Mouse (Mus musculus) kidney, adult 9 months (tissue): ENCODE data around the gene Rab22a.
A peak's percentile ranks its signal among the peaks of the same experiment; 100 is the strongest.
"Not testable (repeated sequence)": the region's sequence is repeated elsewhere in the genome, so short reads cannot be mapped to it uniquely, and the experiment has no call there.

ENCODE experiments used
- DNase-seq: peaks from one replicate; pipeline ENCODE4 v3.0.0; 2022

Gene Rab22a

DNA sequence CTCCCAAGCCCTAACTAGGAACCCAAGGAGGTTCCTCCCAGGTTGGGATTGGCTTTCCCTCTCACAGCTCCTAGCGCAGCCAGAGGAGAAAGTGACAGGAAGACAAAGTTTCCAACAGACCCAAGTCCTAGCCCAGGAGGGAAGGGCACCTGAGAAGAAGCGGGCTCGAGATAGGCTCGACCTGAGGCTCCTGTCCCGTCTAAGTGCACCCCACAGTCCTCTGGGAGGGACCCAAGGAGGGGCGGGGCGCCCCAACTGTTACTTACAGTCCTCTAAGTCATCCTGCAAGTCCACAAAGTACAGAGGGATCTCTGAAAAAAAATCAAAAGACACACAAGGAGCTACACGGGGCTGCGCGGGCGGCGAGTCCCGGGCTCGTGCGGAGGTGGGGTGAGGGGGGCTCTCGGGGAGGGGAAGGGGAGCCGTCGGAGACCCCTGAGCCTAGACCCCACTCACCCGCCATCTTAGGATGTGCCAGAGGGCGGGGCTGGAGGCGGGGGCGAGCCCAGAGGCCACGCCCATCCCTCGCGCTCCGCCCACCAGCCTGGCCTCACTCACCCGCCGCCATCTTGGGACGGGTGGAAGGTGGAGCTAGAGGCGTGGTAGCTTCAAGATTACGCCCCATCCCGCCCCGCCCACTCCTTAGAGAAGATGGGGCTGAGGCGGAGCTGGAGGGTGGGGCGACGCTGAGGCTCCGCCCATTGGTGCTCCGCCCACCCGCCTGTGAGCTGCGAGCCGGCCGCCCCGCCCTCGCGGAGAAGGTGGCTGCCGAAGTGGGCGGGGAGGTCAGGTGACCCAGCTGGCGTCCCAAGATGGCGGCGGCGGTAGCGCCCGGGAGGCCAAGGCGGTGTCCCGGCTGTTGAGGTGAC, at the start of gene Rab22a:
Gene Rab22a (plus strand): TSS at position 704 of the 869 bp plus-strand sequence.
- peak; percentile 99 for DNase-seq

DNA sequence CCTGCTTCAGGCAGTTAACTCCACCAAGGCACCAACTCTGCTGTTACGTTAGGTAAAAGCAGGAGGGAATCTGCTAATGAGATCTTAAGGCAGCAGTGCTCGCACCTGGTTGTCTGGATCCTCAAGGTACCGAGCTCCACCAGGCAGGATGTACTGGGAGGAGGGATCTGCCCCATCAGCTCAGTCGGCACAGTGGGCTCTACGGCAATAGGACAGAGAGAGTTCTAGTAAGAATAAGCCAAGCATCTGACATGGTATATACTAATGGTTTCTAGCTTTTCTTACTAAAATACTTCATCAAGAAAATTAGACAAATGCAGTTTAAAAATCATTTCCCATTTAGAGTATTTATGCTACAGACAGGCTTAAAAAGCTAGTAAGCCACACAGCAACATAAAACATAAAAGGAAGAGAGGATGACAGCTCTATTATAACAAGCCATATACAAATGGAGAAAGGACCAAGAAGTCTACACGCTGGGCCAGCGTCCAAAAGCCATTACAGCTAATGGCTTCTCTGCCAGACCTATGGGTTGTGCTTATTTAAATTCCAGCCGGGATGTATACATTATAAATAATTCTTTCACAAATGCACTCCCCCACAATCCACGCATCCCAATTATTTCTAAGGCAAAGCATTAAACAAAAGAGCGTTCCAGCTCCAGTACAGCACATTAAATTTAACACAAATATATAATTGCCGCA, 44.0 kb upstream of the Rab22a start:
- no peak for DNase-seq

DNA sequence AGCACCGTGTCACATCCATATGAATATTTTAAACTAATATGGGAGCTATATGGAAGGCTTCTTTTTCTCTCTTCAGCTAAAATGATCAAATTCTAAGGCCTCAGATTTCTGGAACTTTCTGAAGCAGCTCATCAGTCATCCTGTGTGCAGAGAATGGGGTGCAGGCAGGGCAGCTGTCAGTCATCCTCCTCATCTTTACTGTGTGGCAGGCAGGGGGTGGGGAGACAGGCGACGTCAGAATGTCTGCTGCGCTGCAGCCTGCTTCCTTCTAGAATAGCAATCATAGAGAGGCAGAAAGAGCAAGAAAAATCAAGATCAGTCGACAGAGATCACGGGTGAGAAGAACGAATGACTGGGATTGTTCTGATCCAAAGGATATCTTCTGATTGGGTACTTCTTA, 43.4 kb upstream of the Rab22a start:
- no peak for DNase-seq

DNA sequence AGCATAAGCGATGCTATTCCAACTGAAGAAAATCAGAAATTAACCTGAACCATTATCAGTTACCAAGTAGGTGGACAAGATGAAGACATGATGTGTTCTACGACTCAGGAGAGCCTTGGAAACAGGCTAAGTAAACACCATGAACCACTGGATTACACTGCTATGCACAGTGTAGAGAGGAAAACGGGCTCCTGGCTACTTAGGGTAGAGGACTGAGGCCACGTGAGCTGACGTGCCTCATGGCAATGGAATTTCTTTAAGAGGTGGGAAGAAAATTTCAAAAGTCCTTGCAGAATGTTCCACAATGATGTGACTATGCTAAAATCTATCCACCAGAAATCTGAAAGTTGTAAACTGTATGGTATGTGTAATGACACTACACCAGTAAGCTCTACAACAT, 40.4 kb upstream of the Rab22a start:
- no peak for DNase-seq

DNA sequence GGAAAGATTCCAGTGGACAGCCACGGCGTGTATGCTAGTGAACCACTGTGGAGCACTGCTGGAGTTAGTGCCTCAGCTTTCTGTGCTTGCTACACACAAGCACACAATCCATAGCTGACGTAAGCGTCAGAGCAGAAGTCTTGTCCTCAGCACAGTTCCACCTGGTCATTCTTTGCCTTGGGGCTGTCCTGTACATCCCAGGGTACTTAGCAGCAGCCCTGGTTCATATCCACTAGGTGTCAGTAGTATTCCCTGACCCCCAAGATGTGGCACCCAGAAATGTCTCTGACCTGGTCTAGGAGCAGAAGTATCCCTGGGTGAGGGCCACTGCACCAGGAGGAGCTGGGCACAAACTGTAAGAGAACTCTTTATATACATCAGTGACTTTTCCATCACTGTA, 38.9 kb upstream of the Rab22a start:
- no peak for DNase-seq

DNA sequence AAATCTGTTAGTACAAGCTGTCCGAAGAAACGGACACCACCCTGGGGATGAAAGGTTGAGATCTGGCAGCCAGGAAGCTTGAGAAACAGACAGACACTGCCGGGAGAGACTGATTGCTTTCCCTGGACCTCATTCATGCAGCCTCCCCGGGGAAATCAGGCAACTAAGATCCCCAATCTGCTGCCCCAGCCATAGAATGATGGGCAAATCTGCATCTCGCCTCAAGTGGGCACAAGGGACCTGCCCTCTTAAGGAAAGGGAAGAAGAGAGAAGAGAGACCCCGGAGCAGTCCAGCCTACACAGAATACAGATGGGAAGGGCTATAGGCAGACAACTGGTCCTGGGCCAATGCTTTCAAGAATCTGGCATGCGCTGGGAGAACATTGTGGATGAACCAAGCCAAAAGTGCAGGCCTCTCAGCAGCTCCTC, 37.4 kb upstream of the Rab22a start:
- DNase-seq = no peak

DNA sequence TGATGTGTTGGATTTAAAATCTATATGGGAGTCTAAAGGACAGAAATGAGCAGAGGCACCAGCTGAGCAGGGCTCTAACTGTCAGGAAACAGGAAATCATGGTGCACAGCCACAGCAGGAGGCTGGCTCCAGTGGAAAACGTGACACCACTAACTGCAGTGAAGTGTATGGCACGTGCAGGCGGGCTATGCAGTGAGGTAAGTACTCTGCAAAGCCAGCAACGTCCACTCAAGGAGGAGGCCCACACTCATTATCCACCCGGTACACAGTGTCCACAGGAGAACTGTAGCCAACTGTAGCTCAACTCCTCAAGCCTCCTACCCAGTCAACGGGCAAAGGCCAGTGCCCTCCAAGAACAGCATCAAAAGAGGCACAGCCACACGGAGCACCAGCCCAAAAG, 34.9 kb upstream of the Rab22a start:
- no peak for DNase-seq

DNA sequence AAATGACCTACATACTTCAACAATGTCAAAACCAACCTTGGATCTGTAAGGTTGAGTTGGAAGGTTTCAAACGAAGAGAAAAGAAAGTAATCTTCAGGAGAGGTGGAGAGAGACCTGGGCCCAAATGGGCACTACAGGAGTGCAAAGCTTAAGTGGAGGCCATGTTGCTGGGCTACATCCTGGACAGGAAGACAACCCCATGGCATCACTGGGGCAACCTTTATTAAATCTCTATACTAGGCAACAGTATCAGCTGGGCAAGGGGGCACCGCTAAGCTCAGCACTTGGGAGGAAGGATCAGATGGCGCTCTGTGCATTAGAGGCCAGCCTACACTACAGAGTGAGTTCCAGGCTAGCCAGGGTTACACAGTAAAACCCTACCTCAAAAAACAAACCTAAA, 33.8 kb upstream of the Rab22a start:
- DNase-seq = no peak

DNA sequence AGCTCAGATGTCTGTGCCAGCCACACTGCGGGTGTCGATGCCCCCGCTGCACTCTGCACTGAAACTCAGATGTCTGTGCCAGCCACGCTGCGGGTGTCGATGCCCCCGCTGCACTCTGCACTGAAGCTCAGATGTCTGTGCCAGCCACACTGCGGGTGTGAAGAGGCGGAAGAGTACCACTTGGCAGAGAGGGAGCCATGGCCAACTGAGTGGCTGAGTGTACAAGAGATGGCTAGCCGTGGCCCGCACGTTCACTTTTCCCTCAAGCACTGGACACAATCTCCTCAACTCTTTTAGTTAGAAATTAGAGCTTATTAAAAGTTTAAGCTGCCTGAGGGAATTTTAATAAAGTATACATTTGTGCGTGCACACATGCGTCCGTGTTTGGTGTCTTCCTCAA, 25.5 kb upstream of the Rab22a start:
- DNase-seq = not testable (repeated sequence)

DNA sequence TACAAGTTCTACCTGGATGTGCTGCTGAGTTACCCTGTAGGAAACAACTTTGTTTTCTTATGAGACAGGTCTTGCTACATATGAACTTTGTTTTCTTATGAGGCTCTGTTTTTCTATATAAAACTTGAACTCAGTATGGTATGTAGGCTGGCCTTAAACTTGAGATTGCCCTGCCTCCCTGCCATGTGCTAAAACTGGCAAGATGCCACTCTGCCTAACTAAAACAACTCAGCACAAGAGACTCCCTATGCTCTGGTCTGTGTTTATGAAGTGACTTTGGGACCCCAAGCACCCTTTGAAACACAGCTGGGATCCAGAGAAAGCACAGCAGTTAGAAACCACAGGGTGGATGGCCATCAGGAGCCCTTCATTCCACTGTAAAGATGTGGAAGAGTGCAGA, 18.2 kb upstream of the Rab22a start:
- no peak for DNase-seq

DNA sequence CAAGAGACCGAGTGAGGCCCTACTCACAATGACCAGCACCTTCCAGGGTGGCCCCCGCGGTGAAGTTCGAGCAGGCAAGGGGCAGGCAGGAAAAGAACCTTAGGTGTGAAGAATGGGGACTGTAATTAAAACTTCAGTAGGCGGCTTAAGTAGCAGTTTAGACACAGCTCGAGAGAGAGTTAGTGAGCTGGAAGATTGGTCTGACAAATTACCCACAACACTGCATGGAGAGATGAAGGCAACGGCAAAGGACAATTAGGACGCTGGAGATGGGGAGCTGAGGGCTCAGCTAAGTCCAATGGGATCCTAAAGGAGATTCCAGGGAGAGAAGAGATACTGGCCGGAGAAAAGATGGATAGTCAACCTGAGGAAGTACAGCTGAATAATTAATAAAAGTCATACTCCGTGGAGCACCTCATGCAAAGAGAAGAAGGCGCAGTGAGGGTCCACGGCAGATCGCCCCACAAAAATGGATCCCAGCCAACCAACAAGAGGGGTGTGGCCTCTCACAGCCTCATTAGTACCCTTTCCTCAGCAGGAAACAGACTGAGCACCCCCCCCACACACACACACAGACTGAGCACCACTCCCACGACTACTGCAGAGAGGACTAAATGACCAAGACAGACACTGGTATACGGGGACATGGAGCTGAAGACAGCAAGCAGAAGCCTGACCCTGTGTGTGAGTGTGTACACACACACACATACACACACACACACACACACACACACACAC, 17.1 kb upstream of the Rab22a start:
- no peak for DNase-seq

DNA sequence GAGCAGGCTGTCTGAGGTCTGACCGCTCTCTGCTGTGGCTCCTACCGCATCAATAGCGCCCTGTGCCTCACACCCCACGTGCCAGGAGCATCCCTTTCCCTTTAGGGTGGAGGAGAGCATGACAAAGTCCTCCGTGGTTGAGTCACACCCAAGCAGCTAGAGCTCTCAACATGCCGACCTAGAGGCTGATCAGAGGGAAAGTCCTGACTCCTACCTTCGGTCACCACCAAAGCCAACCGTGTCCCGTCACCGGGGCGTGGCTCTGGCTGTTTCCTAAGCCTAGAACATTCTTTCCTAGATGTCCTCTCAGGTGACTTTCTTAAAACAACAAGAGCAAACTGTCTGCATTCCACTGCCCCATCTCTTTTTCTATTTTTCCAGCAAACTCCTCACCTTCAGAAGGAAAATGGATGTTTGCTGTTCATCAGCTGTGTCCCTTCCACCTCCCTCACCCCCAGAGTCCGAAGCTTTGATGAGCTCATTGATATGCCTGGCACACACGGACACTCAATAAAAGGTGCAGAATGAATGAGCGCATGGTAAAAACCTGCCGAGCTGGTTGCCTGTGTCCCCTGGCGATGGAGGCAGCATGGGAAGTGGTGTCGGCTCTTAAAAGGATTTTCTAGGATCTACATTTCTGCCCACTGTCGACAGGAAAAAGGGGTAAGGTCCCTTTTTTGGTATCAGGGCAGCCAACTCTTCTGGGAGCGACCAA, 12.2 kb upstream of the Rab22a start:
- DNase-seq = peak; percentile 32

DNA sequence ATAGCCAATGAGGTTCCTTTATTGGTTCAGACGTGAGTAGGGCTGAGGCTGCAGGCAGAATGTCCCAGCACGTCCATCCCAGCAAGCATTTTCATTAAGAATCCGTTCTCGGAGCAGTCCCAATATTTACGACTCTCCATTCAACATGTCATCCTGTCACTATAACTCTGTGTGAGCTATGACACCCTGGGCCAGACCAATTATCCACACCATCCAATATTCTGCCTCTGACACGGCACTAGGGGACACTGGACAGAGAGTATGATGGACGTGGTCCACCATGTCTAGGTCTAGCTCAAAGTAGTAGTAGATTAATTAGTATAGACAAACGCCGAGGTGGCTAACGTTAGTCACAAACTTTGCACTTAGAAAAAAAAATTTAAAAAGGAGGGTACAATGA, 9.8 kb upstream of the Rab22a start:
- no peak for DNase-seq

DNA sequence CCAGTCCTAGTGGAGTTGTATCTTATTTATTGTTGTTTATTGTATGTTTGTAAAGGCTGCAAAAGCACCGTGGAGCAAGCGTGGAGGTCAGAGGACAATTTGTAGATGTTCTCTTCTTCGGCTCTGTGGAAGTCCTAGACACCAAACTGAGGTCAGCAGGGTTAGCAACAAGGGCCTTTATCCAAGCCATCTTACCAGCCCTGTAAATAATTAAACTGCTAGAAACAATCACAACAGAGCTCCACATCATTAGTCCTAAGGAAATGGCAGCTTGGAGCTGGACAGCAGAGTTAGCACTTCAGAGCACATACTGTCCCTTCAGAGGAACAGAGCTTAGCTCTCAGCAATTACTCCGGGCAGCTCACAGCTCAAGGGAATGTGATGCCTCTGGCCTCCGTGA, 6.0 kb upstream of the Rab22a start:
- DNase-seq = peak; percentile 58

DNA sequence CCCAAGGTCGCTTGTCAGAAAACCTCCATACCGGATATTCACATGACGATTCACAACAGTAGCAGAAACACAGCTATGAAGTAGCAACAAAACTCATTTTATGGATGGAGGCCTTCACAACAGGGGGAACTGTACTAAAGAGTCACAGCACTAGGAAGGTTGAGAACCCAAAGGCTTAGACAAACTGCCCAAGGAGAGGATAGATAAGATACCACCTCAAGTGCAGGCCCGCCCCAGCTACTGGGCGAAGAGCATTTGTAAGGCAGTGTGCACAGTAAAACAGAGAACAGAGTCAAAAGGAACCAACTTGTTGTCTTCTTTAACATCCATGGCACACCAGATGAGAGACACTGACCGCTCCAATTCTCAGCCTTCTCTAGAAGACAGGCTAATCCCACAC, 1.8 kb upstream of the Rab22a start:
- DNase-seq = no peak

DNA sequence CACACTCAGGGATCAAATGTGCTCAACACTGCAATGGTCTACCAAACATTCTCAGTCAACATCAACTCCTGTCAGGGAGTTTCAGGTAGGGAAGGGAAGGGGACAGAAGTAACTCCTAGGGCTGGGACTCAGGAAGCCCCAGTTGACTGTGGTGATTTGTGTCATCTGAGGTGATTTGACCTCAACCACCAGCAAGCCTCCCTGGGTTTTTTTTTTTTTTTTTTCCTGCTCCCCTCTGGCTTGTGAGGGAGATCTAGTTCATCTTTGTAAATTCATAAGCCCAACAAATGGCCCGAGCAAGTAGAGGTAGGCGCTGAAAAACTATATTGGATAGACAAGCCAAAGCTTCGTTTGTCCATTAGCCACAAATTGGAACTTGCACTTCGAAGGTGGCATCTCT, 1.0 kb upstream of the Rab22a start:
- DNase-seq = no peak

DNA sequence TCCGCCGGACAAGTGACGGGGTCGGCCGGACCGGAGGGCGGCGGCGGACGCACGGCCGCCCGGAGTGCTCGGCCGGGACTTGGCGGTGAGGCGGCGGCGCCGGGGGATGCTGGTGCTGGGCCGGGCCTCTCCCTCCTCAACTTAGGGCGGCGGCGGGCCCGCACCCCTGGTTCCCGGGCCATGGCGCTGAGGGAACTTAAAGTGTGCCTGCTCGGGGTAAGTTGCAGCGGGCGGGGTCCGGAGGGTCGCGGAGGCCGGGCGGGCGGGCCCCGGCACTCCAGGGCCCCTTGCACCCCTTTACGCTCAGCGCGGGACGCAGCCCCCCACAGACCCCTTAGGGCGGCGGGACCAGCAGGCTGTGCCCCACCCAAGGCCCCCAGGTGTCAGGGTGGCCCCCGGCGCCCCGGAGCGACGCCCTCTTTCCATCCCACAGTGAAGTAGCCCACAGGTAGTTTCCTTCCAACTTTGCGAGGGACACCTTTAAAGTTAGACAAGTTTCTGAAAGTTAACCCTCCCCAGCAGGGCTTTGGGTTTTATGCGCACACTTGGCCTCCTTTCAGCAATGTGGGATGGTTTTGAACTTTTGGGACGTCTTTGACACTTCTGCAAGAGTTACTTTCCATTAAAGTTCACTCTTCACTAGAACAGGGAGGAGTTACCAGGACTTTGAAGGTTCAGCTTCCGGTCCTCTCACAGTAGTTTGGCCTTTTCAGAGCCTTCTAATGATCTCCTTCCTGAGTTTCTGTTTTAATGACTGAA, 545 bp downstream of the Rab22a start:
- peak; percentile 36 for DNase-seq

DNA sequence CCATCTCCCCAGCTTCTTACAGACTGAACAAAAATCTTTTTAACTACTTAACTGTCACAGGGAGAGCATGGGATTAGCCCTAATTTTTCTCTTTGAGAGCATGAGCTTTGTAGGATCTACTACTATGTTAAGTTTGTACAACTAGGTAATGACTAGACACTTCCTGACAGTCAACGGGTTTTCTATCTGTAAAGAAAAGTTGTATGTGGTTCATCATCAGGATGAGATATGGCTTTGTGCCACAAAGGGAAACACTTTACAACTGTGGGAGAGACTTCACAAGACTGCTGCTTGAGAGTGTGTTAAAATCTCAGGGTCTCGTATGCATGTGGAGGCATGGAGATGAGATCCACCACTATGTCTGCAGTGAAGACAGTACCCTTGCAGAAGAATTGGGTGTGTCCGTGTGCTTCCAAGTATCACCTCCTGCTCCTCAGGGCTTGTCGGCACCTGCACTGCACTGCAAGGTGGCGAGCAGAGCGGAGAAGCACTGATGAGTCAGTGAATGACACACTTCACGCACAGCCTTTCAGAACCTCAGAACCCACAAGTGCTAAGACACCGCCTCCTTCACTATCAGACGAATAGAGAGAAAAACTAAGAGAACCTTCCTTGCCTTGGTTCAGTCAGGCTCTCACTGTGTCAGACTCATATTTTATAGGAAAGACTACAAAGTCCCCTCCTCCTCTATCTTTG, 2.8 kb downstream of the Rab22a start:
- no peak for DNase-seq

DNA sequence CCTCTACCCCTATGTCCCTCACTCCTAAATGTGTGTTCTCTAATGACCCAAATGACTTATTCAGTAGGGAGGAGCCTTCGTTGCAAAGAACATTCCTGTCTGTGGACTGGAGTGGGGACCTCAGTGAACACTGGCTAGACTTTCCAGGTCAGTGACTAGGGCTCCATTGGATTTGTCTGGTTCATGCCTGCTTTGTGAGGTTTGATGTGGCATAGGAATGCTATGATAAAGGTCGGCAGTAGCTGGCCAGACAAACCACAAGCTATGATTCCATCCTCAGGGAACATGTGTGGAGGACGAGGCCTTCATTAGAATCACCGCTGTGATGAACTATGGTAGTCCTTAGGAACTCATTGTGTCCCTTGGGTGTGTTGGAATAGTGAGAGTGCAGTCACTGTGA, 5.2 kb downstream of the Rab22a start:
- DNase-seq = peak; percentile 48

DNA sequence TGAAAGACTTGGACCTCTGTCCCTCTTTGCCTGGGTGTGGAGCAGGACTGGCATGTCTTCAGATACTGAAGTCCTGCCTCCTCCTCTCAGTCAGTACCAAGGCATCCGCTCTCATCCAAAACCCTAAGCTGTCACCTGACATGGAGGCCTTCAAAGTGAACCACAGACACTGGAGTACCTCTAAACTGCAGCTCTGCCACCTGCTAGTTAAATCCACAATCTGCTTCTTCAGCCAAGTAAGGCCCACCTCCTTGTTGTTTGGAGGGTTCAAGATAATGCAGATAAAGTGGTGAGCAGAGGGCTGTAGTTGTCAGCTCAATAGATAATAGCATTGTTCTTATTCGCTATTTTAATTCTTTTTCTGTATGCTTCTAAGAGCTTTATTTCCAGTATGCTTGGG, 5.7 kb downstream of the Rab22a start:
- DNase-seq = no peak

DNA sequence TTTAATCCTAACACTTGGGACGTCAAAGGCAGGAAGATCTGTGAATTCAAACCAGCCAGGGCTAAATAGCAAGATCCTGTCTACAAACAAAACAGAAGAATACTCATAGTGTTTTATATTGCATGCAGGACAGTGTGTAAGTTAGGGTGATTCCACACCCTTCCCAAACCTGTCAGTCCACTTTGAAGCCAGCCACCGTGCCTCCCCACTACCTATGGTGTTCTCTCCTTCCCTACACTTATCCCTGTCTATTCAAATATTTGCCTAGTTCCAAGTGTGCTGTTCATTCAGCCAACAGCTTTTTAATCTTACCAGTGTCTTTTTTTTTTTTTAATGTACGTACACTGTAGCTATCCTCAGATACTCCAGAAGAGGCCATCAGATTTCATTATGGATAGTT, 7.3 kb downstream of the Rab22a start:
- DNase-seq = no peak
